Mouse (Mus musculus): ENCODE data around the gene Rmdn2.

DNA sequence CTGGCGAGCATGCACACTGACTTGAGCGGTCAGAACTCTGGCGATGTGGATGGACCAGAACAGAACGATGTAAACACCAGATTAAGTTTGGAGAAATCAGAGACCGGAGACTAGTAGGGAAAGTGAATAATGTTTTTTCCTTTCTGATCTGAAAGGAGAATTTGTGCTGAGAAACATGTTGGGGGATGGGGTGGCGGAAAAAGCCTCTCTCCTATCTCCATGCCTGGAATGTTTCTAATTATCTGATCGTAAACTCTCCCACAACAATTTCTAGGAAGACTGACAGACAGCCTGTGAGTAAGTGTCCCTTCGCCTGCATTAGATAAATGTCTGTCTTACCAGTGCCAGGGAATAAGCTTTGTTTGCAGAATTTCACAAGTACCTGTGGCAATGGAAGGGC lies 119.3 kb downstream of the Rmdn2 start:
- TF ChIP-seq CTCF (IDR thresholded peaks at IDR 0.05; ENCODE audit: extremely low read depth, insufficient read length, insufficient replicate concordance, low read depth, low read length) (no peak), POLR2A (IDR thresholded peaks at IDR 0.05; ENCODE audit: low read depth, low read length) (no peak)

Data from small intestine, adult 2 months (tissue).